Mouse (Mus musculus) heart, embryonic 10.5 days (tissue): ENCODE data around the gene Trim27. TPM values are rescaled to one million over a fixed set of nuclear protein-coding genes. Genes with fewer than 3 reads are reported as not detected.

Source experiments
- DNase-seq: peaks from one replicate; pipeline ENCODE4 v3.0.0-alpha.2; 2017; ENCODE audit warnings: low spot score
- H3K27ac ChIP-seq: fragments of 300-500 bp; sonication (generic); 2 replicates; pipeline ENCODE4 v1.5.1; 2016; ENCODE audit warnings: mild to moderate bottlenecking
- H3K27me3 ChIP-seq: fragments of 300-500 bp; sonication (generic); 2 replicates; pipeline ENCODE4 v1.6.1; 2016; ENCODE audit warnings: mild to moderate bottlenecking; ENCODE audit not compliant: poor library complexity, insufficient read depth, severe bottlenecking
- H3K36me3 ChIP-seq: fragments of 300-500 bp; sonication (generic); 2 replicates; pipeline ENCODE4 v1.6.1; 2016; ENCODE audit warnings: mild to moderate bottlenecking, moderate library complexity
- H3K4me1 ChIP-seq: fragments of 300-500 bp; sonication (generic); 2 replicates; pipeline ENCODE4 v1.6.1; 2016; ENCODE audit warnings: mild to moderate bottlenecking
- H3K4me3 ChIP-seq: fragments of 300-500 bp; sonication (generic); 2 replicates; pipeline ENCODE4 v1.5.1; 2016; ENCODE audit warnings: mild to moderate bottlenecking, moderate library complexity
- H3K9me3 ChIP-seq: fragments of 300-500 bp; sonication (generic); 2 replicates; pipeline ENCODE4 v1.6.1; 2016; ENCODE audit warnings: mild to moderate bottlenecking, moderate library complexity
- WGBS: fragments of 180-500 bp; shearing (Covaris S2); methylation state at CpG from one replicate; pipeline ENCODE4 v1.1.7; 2016; 5-methylcytosine and 5-hydroxymethylcytosine counted together
- polyA plus RNA-seq: library from polyadenylated mRNA; unstranded; fragments of >200 nt; fragmentation: Nextera tagmentation; extraction: Ambion mirVana; gene quantifications from 2 replicates; pipeline ENCODE4 v1.2.1, GENCODE M21; 2016

Trim27 gene
- polyA plus RNA-seq, 1 experiment from 2014 or later: 152 TPM

- Histone ChIP-seq H3K9me3 (no peaks in the 10 kb centered on the region), H3K4me1 (no peaks in the 10 kb centered on the region), H3K27me3 (no peaks in the 10 kb centered on the region), H3K27ac (peak overlapping the region; percentile 87), H3K4me3 (peak overlapping the region; percentile 72), H3K36me3 (no peaks in the 10 kb centered on the region)
- DNase-seq: peak; percentile 93
- WGBS: 5% methylated on average over 48 of the region's 48 CpGs
Measured at GRCm38 (mm10) chr13:21200043-21200999, 21.1 kb downstream of the Trim27 start.

GRCm38 (mm10) chr13:21215275-21215983, 36.2 kb downstream of the Trim27 start:
- DNase-seq: peak; percentile 89
- 2% methylated on average over 20 of the region's 20 CpGs for WGBS
- no peaks in the 10 kb centered on the region for H3K27me3 ChIP-seq
- H3K36me3 ChIP-seq: no peaks in the 10 kb centered on the region
- no peak overlapping the region; the same call in 1 of the 2 replicates for H3K27ac ChIP-seq
- H3K9me3 ChIP-seq: no peaks in the 10 kb centered on the region
- peak overlapping the region; percentile 62 for H3K4me3 ChIP-seq
- H3K4me1 ChIP-seq: no peaks in the 10 kb centered on the region

- Histone ChIP-seq H3K4me1 (0 out of 2 replicates have a peak, but pooled peaks cover 3% of the 10 kb centered on the region), H3K36me3 (no peaks in the 10 kb centered on the region), H3K4me3 (no peak overlapping the region), H3K9me3 (no peaks in the 10 kb centered on the region), H3K27ac (no peak overlapping the region), H3K27me3 (no peaks in the 10 kb centered on the region)
- WGBS: 39% methylated on average over 1 of the region's 1 CpGs
- DNase-seq: no peak
Measured at GRCm38 (mm10) chr13:21216781-21217180, 37.5 kb downstream of the Trim27 start.

DNA sequence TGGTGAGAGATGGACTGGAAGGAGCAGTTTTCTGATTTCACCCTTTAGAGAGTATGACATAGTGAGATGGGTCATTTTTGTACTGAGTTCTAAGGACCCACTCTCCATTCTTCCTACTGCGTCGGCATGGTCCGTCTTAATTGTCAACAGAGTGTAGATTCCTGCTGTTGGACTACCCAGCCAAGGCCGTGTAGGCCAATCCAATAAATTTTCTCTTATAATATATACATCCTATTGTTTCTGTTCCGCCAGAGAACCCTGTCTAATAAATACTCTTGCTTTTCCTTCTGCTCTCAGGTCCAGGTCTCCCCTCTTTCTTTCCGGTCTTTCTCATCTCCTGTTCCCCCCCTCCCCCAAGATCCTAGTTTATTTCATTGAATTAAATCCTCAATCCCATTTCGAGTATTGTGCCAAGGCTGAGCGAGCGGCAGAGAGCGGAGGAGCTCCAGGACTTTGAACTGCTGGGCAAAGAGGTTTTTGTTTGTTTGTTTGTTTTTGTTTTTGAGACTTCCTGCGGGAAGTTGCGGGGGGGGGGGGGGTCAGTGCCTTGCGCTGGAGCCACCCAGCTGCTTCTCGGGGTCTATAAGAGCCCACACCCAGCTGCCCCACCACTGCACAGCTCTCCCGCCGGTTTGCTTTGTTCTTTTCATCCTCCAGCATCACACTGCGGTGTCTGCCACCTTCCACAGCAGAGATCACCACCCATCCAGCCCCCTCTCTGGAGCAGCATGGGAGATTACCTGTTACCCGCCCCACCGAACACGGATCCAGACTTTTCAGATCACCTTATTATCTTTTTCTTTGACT, 42.6 kb downstream of the Trim27 start:
- WGBS: 5% methylated on average over 20 of the region's 20 CpGs
- H3K4me1 ChIP-seq: 0 out of 2 replicates have a peak, but pooled peaks cover 3% of the 10 kb centered on the region
- peak overlapping the region; percentile 81 for H3K27ac ChIP-seq
- H3K9me3 ChIP-seq: no peaks in the 10 kb centered on the region
- no peaks in the 10 kb centered on the region for H3K36me3 ChIP-seq
- H3K4me3 ChIP-seq: peak overlapping the region; percentile 78
- DNase-seq: peak; percentile 82
- H3K27me3 ChIP-seq: no peaks in the 10 kb centered on the region

DNA sequence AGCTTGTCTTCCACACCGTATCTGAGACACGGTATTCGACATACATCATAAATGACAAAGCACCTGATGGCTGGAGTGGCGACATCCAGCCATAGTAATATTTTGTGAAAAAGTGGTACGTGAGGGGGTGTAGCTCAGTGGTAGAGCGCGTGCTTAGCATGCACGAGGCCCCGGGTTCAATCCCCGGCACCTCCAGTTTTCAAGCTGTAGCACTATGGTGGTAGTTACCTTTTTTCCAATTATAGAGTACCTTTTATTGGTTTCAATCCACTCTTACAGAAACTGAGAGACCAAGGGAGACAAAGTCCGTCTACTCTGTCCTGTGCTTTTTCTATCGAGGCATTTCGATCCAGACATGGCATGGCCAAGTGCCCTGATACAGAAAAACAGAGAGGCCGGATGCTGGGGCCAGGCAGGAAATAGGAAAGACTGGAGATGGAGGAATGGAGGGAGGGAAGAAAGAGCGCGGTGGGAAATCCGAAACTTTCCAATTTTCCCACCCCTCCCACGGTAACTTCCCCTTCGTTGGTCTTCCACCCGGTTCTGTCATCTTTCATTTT, 43.3 kb downstream of the Trim27 start:
- under 1% methylated on average over 20 of the region's 20 CpGs for WGBS
- Histone ChIP-seq H3K9me3 (no peaks in the 10 kb centered on the region), H3K36me3 (no peaks in the 10 kb centered on the region), H3K4me3 (peak overlapping the region; percentile 78), H3K27ac (peak overlapping the region; percentile 81), H3K27me3 (no peaks in the 10 kb centered on the region), H3K4me1 (0 out of 2 replicates have a peak, but pooled peaks cover 3% of the 10 kb centered on the region)
- DNase-seq: peak; percentile 92

- 2% methylated on average over 10 of the region's 10 CpGs for WGBS
- no peak for DNase-seq
- Histone ChIP-seq H3K4me3 (peak overlapping the region; percentile 78), H3K4me1 (0 out of 2 replicates have a peak, but pooled peaks cover 3% of the 10 kb centered on the region), H3K27me3 (no peaks in the 10 kb centered on the region), H3K9me3 (no peaks in the 10 kb centered on the region), H3K36me3 (no peaks in the 10 kb centered on the region), H3K27ac (peak overlapping the region; percentile 81)
Measured at GRCm38 (mm10) chr13:21223242-21223655, 44.0 kb downstream of the Trim27 start.

DNA sequence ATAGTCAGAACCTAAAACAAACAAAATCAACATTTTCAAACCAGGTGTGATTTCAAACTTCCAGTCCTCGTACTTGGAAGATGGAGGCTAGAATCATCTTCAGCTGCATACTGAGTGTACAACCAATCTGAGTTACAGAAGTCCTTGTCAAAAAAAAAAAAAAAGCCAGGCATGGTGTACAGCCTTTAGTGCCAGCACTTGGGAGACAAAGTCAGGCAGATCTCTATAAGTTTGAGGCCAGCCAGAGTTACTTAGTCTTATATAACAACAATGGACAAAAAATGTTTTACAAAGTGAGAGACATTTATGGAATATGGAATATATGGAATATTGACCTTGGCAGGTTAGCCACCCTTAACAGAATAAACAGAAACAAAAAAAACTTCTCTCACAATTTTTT, 45.1 kb downstream of the Trim27 start:
- DNase-seq: no peak

GRCm38 (mm10) chr13:21225206-21225605, 46.0 kb downstream of the Trim27 start:
- Histone ChIP-seq H3K4me3 (no peak overlapping the region), H3K9me3 (no peaks in the 10 kb centered on the region), H3K36me3 (no peaks in the 10 kb centered on the region), H3K27me3 (no peaks in the 10 kb centered on the region), H3K27ac (no peak overlapping the region), H3K4me1 (0 out of 2 replicates have a peak, but pooled peaks cover 3% of the 10 kb centered on the region)
- DNase-seq: no peak
- 64% methylated on average over 6 of the region's 6 CpGs for WGBS

More for the DNA sequence above, 45.1 kb downstream of the Trim27 start:
- Histone ChIP-seq H3K27me3 (no peaks in the 10 kb centered on the region), H3K4me1 (0 out of 2 replicates have a peak, but pooled peaks cover 3% of the 10 kb centered on the region), H3K27ac (no peak overlapping the region), H3K4me3 (no peak overlapping the region), H3K9me3 (no peaks in the 10 kb centered on the region), H3K36me3 (no peaks in the 10 kb centered on the region)
- WGBS: 79% methylated on average over 1 of the region's 1 CpGs

DNA sequence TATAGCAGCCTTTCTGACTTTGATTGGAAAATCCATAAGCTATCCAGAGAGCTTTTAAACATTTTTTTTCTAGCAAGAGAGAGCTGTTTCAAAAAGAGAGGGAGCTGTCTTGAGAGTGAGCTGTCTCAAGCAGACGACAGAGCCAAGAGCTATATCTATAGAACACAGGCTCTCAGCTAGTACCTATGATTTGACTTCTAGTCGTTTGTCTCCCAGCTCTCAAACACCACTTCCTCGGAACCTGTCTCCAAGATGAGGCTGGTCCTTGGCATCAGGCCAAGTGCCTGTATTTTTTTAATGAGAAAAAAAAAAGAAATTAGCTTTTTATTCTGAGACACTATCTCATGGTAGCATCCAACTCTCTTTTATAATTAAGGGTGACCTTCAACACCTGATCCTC, 46.8 kb downstream of the Trim27 start:
- Histone ChIP-seq H3K27me3 (no peaks in the 10 kb centered on the region), H3K9me3 (no peaks in the 10 kb centered on the region), H3K4me3 (no peak overlapping the region), H3K4me1 (0 out of 2 replicates have a peak, but pooled peaks cover 3% of the 10 kb centered on the region), H3K27ac (no peak overlapping the region), H3K36me3 (no peaks in the 10 kb centered on the region)
- 50% methylated on average over 3 of the region's 3 CpGs for WGBS
- DNase-seq: no peak

DNA sequence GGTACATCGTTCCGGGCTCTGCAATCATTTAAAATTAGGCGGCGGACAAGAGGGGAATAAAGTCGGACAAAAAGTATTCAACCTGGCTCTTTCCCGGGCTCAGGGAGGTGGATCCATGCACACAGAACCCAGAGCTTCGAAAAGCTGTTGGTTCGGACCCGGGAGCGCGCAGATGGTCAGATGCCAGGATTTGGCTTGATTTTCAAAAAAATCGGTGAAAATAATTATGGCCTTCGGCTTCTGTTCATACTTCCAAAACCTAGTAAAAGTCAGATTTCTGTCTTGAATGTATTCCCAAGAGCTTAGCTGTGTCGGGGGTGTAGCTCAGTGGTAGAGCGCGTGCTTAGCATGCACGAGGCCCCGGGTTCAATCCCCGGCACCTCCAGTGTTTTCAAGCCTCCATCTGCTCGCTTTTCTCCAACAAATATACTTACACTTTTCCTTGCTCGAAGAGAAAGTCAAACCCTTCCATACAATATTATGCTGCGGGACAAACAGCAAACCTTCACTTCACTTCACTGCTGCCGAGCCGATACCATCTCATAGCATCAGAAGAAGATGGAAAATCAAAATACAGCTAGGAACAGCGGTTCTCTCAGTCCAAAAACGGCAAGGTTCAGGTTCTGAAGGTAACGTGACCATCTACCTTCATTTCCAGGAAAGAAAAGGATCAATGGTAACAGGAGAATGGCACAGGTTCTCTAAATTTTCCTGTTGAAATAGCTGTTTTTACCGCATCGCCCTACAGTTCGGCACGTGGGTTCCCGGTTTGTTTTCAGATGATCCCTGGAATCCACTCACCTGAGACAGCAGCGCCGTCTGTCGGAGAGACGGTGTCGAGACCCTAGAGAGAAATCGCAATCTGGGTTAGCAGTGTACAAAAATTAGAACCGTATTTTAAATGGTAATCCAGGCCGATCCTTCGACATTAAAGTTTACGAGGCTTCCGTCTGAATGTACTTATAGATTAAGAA, 54.8 kb downstream of the Trim27 start:
- WGBS: under 1% methylated on average over 43 of the region's 43 CpGs
- peak; percentile 93 for DNase-seq
- H3K4me3 ChIP-seq: peak overlapping the region; percentile 70

DNA sequence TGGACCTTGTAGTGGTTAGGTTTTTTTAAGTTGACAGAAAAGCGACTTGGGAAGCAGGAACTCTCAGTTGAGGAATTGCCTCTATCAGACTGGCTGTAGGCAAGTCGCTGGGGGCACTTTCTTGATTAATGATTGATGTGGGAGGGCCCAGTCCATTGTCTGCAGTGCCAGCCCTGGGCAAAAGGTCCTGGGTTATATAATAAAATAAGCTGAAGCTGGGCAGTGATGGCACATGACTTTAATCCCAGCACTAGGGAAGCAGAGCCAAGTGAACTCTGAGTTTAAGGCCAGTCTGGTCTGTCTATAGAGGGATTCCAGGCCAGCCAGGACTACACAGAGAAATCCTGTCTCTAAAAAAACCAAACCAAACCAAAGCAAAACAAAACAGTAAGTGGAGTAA, 57.5 kb downstream of the Trim27 start:
- no peak for DNase-seq
- no peak overlapping the region for H3K4me3 ChIP-seq
- H3K27ac ChIP-seq: no peak overlapping the region
- no peaks in the 10 kb centered on the region for H3K9me3 ChIP-seq
- WGBS: 61% methylated on average over 2 of the region's 2 CpGs
- no peaks in the 10 kb centered on the region for H3K36me3 ChIP-seq
- H3K4me1 ChIP-seq: no peaks in the 10 kb centered on the region
- H3K27me3 ChIP-seq: no peaks in the 10 kb centered on the region

More for the DNA sequence above, 54.8 kb downstream of the Trim27 start:
- Histone ChIP-seq H3K27me3 (no peaks in the 10 kb centered on the region), H3K27ac (peak overlapping the region; percentile 56; the same call in 1 of the 2 replicates), H3K36me3 (no peaks in the 10 kb centered on the region), H3K4me1 (no peaks in the 10 kb centered on the region), H3K9me3 (no peaks in the 10 kb centered on the region)
